Mouse (Mus musculus): ENCODE measurements at regions not wholly inside any gene's neighbourhood (a gene's known extent, or its start where the extent isn't known, plus 50 kb on each side); places are given as distances from the start of the nearest gene placed in this dataset.
"Not testable (repeated sequence)": the region's sequence is repeated elsewhere in the genome, so short reads cannot be mapped to it uniquely, and the experiment has no call there.

DNA sequence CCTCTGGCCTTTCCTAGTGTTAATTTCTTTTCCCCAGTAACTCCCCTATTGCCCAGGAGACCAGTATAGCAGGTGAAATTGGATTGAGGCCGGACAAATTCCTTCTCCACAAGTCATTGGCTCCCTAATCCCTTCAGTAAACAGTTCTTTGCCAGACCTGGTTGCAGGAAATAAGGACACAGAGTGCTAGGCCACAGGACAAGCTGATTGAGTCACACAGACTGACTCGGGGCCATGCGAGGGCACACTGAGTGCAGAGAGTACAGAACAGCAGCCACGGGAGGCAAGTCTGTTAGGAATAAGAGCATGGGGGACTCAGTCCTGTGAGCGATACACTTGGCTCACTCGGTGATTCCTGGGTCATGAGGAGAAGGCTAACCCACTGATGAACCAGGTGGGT lies 134.3 kb upstream of the Ajap1 start:
- DNase-seq (ENCODE audit: low spot score): no peak

DNA sequence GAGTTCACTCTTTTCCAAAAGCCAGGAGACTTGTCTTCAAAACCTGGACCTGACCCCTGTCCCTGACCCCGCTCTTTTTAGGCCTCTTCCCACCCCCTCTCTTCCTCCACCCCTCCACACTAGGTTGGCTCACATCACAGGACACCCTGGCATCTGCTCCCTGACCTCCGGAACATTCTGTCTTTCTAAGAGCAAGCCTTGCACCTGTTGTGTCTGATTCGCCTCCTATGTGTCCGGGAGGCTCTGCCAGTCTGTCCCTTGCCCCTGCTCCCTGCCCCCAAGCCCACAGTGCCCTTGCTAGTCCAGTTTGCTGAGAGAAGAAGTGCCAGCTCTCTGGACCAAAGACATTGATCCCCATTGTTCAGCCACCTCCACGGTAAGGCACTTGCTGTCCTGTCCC lies 138.3 kb upstream of the Ajap1 start:
- DNase-seq (ENCODE audit: low spot score): no peak

DNA sequence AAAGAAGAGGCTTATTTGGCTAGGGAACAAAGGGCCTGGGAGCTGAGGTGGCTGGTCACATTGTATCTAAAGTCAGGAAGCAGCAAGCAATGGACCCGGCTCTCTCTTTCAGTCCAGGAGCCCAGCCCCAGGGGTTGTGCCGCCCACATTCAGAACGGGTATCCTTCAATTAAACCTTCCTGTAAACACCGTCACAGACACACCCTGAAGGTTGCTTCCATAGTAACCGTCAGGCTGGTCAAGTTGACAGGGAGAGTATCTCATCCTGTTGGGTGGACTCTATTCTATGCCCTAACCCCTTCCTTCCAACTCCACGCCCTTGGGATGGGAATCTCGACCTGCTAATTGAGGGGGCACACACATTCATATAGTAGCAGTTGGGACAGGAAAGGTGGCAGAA lies 148.6 kb upstream of the Ajap1 start:
- DNase-seq (ENCODE audit: low spot score): no peak

DNA sequence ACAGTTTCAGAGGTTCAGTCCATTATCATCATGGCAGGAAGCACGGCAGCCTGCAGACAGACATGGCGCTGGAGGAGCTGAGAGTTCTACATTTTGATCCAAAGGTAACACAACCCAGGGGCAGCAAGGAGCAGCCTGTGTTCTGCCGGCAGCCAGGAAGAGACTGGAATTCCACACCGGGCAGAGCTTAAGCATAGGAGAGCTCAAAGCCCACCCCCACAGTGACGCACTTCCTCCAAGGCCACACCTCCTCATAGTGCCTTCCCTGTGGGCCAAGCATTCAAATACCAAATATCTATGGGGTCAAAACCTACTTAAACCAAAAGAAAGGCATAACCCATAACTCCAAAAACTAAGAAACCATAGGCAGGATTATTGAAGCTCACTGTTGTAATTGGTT lies 149.4 kb upstream of the Ajap1 start:
- no peak for DNase-seq (ENCODE audit: low spot score)

DNA sequence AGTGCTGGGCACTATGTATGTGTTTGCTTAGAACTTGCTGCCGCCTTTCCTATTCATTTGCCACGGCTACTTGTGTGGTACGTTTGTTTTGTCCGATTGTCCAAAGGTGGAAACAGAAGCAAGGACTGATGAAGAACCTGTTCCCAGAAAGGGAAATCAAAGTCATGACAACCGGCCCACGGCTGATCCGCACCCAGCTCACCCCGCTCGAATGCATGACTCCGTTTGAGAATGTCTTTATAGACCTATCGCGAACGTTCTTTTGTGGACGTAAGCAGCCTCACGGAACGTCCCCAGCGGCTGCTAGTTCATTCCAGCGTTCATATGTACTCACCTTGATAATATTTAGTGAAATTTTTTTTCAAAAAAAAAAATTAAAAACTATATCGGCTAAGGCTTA lies 149.9 kb upstream of the Ajap1 start:
- no peak for DNase-seq (ENCODE audit: low spot score)

DNA sequence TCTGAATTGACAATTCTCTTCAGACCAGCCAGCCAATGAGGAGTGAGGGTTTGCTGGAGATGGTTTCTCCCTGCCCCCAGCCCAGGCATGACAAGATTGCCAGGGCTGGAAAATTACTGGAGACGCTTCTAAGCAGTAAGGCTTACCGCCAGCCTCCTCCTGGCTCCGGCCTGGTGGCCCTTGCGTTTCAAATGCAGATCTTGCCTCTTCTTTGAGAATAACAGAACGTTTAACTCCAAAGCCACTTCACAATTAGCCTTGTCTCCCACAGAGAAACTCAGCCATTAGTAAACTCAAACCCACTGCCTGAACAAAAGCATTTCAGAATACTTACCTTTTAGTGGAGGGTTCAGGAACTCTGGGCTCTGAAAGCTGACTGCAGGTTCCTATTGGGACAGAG lies 150.6 kb upstream of the Ajap1 start:
- DNase-seq (ENCODE audit: low spot score): no peak

DNA sequence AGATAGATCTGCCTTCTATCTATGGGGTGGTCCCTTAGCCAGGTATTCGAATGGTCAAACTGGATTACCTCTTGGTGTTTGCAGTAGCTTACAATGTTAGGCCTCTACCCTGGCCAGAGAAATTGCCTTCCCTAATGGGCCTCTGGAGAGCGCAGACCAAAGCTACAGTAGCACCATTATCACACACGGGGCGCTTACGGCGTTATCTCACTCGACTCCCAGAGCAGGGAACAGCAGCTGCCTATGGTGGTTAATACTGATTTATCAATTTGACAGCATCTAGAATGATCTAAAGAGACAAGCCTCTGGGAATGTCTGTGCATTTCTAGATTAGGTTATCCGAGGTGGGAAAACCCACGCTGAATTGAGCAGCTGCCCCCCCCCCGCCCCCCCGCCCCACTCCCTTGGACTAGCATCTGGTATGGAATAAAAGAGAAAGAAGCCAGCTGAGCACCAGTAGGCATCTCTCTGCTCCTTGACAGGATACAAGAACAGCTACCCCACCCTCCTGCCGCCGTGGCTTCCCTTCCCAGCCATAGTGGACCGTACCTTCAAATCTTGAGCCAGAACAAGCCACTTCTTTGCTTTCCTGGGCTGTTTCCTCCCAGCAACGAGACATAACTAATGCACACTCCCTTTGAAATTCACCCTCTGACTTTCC lies 151.7 kb upstream of the Ajap1 start:
- peak; percentile 52 for DNase-seq (ENCODE audit: low spot score)

DNA sequence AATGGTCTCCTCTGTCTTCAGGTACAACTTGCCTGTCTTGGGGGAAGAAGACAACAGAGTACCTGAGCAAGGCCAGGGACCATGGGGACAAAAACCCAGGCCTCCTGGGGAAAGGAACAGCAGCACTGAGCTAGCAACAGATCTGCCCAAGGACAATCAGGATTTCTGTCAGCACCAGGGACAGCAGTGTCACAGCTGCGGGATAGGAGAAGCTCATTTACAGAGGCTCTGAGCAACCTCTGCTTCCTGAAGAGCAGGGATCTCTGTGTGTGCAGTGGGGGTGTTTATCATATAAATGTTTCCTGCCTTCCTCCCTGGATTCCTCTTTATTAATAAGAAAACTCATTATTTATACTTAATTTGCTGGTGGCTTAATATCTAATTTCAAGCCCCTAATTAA lies 155.4 kb upstream of the Ajap1 start:
- peak; percentile 40 for DNase-seq (ENCODE audit: low spot score)

DNA sequence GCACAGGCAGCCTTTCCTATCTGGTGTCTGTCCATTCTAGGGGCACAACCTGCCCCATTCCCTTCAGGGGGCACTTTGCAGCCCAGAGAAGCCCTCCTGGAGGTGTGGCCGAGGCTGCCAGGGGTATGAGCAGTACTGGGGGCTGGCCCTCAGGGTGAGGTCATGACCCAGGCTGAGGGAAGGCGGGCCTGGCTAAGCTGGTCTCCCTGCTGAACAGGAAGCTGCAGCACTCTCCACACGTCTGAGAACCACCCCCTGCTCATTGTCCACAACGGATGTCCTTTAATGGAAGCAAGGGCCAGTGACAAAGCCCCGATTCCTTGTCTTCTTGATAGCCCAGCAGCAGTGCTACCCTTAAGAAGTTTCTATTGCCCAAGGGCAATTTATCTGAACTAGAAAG lies 169.2 kb upstream of the Ajap1 start:
- no peak for DNase-seq (ENCODE audit: low spot score)

DNA sequence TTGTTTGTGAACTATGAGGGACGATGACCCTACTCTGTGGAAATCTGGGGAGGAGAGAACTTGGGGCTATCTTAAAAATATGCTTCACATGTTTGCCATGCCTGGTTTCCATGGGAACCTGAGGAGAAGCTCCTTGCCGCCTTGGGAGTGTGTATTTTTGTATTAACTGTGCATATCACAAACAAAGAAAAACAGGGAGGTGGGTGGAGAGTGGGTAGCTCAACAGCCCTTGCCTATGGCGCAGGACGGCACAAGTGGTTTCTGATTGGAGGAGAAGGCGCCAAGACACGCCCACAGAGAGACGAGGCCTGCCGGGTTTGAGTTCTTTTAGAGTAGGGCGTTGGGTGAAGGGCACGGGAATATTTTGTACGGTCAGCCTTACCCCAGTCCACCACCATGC lies 170.2 kb upstream of the Ajap1 start:
- DNase-seq (ENCODE audit: low spot score): no peak

DNA sequence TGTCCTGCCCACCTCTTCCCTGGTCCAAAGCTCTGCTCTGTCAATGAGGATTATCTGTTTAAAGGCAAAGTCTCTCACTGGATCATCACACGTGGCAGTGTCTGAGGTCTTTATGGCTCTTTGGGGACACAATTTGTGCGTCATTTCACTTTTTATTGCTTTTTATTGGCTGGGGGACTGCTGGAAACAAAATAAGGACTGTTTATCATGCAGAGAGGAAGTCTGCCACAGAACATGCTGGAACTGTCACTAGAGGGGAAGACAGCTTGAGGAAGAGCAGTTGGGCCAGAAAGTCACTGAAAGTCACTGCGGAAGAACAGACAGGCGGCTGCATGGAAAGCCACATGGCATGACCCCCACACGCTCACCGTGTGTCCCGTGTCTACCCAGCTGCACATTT lies 180.1 kb upstream of the Ajap1 start:
- no peak for DNase-seq (ENCODE audit: low spot score)

DNA sequence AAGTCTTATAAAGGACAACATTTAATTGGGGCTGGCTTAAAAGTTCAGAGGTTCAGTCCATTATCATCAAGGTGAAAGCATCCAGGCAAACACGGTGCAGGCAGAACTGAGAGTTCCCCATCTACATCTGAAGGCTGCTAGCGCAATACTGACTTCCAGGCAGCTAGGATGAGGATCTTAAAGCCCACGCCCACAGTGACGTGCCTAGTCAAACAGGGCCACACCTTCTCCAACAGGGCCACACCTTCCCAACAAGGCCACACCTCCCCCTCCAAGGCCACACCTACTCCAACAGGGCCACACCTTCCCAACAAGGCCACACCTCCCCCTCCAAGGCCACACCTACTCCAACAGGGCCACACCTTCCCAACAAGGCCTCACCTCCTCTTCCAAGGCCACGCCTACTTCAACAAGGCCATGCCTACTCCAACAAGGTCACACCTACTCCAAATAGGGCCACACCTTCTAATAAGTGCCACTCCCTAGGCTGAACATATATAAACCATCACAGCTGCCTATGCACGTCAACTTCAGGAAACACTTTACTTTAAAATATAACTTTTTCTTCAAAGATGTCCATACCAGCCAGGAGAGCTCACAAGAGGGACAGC lies 184.1 kb upstream of the Ajap1 start:
- not testable (repeated sequence) for DNase-seq (ENCODE audit: low spot score)

DNA sequence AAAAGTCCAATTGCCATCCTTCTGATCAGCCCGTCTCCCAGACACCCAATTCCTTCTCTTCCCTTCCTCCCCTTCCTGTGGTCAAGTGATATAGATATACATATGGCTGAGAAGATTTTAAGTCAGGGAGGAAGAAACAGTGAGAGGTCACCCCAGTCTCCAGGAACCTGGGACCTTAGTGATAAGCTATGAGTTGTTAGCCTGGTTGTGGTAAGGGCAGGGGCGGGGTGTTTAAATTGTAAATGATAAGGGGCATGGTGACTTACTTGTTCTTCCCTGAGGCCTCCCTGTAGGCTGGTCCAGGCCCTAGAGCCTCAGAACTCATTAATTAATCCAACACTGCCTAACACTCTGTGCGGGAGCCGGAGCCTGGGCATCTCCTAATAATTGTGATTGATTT lies 186.5 kb upstream of the Ajap1 start:
- DNase-seq (ENCODE audit: low spot score): no peak

DNA sequence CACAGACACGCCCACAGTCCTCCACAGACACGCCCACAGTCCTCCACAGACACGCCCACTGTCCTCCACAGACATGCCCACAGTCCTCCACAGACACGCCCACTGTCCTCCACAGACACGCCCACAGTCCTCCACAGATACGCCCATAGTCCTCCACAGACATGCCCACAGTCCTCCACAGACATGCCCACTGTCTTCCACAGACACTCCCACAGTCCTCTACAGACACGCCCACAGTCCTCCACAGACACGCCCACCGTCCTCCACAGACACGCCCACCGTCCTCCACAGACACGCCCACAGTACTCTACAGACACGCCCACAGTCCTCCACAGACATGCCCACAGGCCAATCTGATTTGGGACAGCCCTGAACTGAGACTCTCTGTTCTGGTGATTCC lies 187.6 kb upstream of the Ajap1 start:
- no peak for DNase-seq (ENCODE audit: low spot score)

DNA sequence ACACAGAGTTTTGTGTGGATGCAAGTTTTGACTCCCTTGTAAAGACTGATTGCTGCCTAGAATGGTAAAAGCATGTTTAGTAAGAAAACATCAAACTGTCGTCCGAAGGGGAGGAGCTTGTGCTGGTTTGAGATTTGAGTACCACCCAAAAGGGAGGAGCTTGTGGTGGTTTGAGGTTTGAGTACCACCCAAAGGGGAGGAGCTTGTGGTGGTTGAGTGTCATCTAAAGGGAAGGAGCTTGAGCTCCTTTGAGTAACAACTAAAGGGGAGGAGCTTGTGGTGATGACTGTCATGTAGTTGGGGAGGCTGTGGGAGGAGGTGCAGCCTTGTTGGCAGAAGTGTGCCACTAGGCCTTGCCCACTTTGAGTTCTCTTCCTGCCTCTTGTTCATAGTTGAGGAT lies 192.8 kb upstream of the Ajap1 start:
- DNase-seq (ENCODE audit: low spot score): no peak

DNA sequence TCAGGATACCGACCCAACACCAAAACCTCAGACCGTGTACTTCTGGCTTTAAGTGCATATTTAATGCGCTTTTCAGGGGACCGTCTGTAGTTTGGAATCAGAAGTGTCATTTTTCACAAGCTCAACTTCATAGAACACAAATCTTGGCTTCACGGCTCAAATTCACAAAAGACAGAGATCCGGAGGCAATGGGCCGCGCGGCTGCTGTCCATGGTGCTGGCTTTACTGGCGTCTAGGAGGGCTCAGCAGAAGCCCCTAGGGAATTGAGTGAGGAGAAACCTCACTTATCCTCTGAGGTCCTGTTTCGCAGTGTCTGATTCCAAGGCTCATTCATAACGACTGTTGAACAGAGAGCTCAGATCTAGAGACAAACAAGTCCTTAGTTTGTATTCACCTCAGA lies 196.5 kb upstream of the Ajap1 start:
- DNase-seq (ENCODE audit: low spot score): peak; percentile 75

DNA sequence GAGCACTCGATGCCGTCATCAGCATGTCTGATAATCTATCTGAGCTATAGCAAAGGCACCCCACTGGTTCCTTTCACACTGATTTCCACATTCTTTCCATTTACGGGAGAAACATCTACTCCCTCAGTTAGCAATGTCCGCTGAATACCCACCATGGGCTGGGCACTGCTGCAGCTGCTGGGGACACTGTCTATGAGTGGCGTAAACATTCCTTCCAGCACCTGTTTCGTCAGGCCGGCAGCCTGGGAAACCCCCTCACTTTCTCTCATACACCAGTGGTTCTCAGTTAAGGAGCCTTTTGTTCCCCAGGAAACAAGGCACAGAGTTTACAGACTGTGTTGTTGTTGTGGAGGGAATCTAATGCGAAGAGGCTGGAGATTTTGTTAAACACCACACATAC lies 205.8 kb upstream of the Ajap1 start:
- DNase-seq (ENCODE audit: low spot score): no peak

DNA sequence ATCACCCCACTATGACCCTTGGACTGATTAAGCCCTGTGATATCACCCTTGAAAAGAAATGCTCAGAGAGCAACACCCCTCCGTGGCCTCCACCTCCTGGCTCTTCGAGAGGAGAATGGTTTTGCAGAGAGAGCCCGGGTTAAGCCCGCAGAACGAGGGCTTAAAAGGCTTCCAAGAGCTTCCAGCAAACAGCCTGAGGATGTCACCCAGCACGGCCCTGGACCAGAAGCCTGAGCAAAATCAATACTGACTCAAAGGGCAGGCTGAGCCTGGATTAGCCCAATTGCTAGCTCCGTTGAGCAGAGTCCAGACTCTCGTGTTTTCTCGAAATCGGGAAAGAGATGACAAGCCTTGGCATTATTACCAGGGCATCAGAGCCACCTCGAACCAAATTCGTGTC lies 211.3 kb upstream of the Ajap1 start:
- peak; percentile 60 for DNase-seq (ENCODE audit: low spot score)

DNA sequence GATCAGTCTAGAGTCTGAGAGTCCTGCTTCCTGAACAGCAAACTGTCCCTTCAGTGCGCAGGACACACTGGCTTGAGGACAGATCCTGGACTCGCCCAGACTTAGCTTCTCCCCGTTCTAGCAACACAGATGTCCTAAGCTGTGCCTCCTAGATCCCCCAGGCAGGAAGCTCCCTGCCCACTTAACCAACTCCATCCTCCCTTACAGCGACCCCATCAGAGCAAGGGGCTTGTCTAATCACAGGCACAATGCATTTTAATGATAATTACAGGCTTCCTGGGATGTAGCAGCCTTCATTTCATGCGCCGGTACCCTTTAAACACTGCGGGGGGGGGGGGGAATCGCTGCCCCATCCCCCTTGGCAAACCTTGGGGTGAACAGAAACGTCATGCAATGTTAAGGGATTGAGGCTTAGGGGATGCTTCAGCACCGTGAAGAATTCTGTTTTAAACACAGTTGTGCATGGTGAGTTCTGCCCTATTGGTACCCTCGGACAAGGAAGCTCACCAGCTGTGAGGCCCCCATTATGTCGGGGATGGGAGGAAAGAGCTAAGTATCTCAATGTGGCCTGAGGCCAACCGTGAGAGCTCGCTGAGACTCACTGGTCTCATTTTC lies 213.9 kb upstream of the Ajap1 start:
- DNase-seq (ENCODE audit: low spot score): peak; percentile 30

DNA sequence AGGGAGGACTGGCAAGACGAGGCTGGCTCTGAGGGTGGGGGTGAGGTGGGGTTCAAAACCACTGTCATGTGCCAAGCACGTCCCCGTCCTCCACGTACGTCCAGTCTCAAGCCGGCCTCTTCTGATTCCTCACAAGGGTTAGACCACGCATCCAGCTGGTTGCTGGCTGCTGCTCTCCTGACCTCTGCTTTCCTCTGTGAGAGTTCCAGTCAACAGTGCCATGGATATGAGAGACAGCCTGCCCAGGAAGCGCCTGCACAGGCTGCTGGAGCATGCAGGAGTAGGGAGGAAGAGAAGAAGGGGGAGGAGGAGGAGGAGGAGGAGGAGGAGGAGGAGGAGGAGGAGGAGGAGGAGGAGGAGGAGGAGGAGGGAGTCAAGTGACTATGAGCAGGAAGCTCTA lies 224.6 kb upstream of the Ajap1 start:
- DNase-seq (ENCODE audit: low spot score): no peak

DNA sequence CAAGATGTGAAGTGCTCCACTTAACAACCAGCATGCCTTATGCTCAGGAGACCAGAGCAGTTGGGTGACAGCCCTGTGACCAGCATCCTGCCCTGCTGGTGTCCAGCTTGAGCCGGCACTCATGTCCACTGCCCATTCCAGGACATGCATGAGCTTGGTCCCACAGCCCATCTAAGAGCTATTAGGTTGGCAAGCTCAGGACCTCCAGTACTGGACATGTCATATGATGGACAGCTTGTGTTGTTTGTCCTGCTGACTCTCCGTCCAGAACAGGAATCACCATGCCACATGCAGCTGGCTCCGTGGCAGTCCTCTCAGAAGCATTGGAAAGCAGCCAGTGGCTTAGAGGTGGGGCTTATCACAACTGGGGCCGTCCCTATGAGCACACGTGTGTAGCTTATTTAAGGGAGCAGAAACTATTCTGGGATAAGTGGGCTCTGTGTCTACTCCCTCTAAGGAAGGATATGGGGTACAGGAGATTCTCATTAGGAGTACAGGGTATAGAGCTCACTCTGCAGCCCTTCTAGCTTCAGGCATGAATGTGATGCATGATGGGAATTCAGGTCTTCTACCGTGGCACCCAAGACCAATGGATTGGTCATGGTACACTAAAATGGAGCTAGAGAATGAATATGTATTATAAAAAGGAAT lies 232.5 kb upstream of the Ajap1 start:
- DNase-seq (ENCODE audit: low spot score): no peak

DNA sequence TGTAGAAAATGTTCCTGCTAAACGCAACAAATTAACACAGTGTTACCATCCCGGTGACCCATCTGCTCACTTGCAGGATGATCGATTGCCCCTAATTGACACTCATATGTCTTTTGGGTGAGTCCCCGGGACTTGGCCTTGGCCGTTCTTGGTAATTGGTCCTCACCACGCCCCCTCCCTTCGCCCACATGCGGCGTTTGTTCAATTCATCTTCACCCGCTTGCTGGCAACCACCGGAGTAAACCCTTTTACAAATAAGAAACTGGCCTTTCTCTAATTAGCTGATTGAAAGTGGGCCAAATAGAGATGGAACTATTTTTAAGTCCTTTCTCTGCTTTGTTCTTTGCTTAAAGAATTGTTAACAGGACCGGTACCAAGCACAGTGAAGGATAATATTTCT lies 234.7 kb upstream of the Ajap1 start:
- DNase-seq (ENCODE audit: low spot score): no peak

DNA sequence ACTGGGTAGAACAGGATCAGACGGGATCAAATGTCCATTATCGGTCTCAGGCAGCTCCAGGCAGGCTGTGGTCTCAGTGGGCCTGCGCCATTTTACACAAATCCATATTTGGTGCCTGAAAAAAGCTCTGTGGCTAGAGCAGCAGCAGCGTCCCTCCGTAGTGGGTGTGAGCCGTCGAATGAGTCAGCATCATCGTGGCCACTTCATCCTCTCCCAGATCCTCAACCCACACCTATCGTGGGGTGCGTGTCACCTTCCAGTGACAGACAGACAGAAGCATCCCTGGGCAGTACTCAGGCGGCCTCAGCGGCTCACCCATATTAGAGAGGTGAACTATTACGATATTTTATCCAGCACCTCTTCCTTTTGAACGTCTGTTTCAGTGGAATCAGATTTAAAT lies 233.0 kb upstream of the A430005L14Rik start:
- DNase-seq (ENCODE audit: low spot score): no peak
